Mouse (Mus musculus) ES-CJ7 (cell line): ENCODE measurements at regions not wholly inside any gene's neighbourhood (a gene's known extent, or its start where the extent isn't known, plus 50 kb on each side); places are given as distances from the start of the nearest gene placed in this dataset.
A peak's percentile ranks its signal among the peaks of the same experiment; 100 is the strongest.

ENCODE experiments used
- DNase-seq: peaks from one replicate; pipeline ENCODE4 v3.0.0; 2011; ENCODE audit warnings: low read depth, low spot score

DNA sequence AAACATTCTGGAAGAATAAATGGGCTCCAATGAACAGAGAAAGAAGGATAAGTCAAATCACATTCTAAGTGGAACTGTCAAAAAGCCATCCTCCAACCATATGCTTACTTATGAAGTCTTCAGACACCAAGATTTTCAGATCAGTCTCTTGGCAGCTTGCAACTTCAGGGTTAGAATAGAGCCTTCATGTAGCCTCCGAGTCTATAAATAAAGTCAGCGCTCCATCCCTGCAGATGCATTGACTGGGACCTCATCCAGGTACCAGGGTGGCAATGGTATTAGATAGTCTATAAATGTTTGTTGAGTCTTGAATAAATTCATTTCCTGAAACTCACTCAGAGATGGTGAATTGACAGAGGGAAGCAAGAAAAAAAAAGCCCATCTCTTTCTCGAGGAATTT lies 107.2 kb upstream of the Eepd1 start:
- no peak for DNase-seq

- DNase-seq, result no peak
Observed at GRCm38 (mm10) chr9:25376209-25376608, 105.1 kb upstream of the Eepd1 start.

DNA sequence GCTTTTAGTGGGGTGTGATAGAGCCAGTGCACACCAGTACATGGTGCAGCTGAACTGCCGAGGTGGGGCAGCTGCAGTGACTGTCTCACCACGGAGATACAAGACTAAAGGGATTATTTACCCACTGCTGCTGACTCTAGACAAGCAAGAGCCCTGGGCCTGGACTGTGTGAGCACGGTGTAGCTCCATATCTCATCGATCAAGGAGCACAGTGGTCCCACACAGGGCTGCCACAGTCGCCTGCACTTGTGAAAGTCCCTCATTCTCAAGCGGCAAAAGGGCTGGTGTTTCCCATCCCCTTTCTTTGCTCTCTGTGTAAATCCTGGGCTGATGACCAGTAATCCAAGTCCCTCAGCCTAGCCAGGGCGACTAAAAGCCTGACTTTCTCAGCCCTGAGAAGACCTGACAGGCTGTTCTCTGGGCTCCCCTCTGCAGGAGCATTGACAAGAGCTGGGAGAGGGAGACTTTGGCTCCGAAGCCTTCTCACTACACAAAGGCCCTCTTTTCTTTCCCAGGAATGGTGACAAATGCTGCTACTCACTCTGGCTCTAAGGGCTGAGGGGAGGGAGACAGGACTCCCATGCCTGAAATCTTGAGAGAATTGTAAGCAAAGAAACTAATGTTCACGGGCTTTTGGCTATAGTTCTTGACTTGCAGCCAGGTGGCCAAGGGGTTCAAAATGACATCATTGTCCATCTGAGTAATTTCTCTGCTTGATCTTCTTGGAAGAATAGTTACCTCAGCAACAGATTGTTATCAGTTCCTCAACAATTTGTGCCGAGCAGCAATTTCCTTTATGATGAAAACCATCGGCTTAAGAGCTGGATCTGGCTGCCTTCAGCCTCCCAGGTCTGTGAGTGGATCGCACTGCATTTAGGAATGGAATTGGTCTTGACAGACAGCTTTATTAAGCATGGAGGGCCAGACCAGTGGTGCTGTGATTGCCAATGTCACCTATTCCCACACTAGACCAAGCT lies 103.3 kb upstream of the Eepd1 start:
- DNase-seq, result no peak

GRCm38 (mm10) chr9:25385333-25385732 lies 96.0 kb upstream of the Eepd1 start:
- no peak for DNase-seq

GRCm38 (mm10) chr9:25387876-25388650 lies 93.3 kb upstream of the Eepd1 start:
- DNase-seq, result no peak

DNA sequence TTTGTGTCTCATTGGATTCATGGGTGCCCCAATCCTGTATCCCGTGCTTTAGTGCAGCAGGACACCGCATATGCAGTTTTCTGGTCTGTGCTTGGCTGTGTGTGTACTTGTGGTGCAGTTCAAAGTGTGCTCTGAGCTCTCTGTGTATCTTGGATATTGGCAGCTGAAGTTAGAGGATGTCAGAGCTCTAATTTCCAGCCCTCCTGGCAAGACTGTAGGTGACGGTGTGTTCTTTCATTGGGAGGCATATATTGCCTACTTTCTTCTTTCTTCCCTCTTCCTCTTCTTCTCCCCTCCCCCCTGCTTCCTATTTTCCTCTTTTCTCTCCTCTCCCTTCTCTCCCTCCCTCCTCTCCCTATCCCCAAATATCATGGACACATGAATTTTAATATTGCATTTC lies 92.0 kb upstream of the Eepd1 start:
- DNase-seq, result no peak

DNA sequence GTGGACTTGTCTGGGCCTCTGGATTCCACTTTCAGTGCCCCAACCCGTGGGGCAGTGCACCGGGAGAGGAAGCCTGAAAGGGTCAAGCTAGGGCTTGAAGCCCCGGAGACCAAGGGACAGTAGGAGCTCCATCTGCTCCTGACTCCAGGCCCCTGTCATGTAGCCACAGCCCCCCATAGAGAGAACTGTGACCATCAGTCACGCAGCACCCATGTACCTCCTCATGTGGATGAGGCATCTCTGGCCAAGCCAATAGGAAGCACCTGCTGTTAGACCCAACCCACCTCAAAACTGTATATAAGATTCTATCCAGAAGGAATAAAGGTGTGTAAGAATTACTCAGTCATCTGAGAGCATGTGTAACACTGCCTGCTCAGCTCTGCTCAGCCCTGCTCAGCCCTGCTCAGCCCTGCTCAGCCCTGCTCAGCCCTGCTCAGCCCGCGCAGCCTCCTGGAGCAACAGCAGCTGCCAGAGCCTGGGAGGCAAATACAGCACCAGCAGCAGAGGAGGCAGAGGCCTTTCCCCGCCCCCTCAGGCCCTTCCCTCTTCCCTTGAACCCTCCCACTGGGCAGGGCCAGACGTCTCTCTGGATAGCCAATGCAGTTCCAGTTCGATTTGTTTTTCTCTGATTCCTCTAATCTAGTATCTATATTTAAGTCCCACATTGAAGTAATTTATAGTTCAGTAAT lies 80.6 kb upstream of the Eepd1 start:
- DNase-seq, result peak; percentile 46

- no peak for DNase-seq
Observed at GRCm38 (mm10) chr9:25405848-25406247, 75.5 kb upstream of the Eepd1 start.

GRCm38 (mm10) chr9:25408518-25408917 lies 72.8 kb upstream of the Eepd1 start:
- DNase-seq, result no peak

- DNase-seq, result no peak
Observed at GRCm38 (mm10) chr9:25409729-25410128, 71.6 kb upstream of the Eepd1 start.

GRCm38 (mm10) chr9:25413873-25414272 lies 67.5 kb upstream of the Eepd1 start:
- no peak for DNase-seq

DNA sequence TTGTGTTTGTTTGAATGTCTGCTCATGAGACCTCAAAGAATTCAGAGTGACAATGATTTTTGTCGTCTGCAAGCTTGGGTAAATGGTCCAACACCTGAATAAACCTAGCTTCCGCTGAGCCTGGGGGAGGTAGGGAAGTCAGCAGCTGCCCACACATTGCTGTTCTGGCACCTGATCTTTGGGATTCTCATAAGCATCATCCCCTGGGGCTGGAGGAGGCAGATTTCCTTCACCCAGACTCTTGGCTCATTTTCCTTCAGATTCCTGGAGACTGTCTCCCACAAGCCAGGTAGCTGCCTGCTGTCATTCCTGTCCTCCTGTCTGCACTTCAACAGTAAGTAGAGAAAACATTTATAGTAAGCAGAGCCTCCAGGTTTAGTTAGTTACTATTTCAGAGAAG lies 67.0 kb upstream of the Eepd1 start:
- DNase-seq, result no peak

GRCm38 (mm10) chr9:25426941-25427340 lies 54.4 kb upstream of the Eepd1 start:
- DNase-seq, result no peak

GRCm38 (mm10) chr9:25429450-25430213 lies 51.7 kb upstream of the Eepd1 start:
- no peak for DNase-seq
